Mouse (Mus musculus) heart, adult 2 months (tissue): ENCODE results near the gene Igf2bp3. TPM values are rescaled to one million over a fixed set of nuclear protein-coding genes. Genes with fewer than 3 reads are reported as not detected.

ENCODE experiments used
- DNase-seq, 2 experiments: peaks; one replicate each; pipeline ENCODE4 v3.0.0; 2021
- H3K27ac ChIP-seq: fragments of 200-600 bp; 2 replicates; pipeline ENCODE4 v1.8.1; 2022
- H3K27me3 ChIP-seq: fragments of 200-500 bp; 2 replicates; pipeline ENCODE4 v1.6.1; 2012; ENCODE audit warnings: mild to moderate bottlenecking, low read length, inconsistent platforms, mixed read lengths; ENCODE audit not compliant: control insufficient read depth, insufficient read depth
- H3K36me3 ChIP-seq: fragments of 200-500 bp; 2 replicates; pipeline ENCODE4 v1.6.1; 2012; ENCODE audit warnings: low read length, inconsistent platforms; ENCODE audit not compliant: control insufficient read depth, insufficient read depth
- H3K4me1 ChIP-seq: fragments of 200-500 bp; 2 replicates; pipeline ENCODE4 v1.6.1; 2011; ENCODE audit warnings: low read length; ENCODE audit not compliant: control insufficient read depth, insufficient read depth
- H3K4me3 ChIP-seq: fragments of 200-600 bp; 2 replicates; pipeline ENCODE4 v1.8.1; 2022
- H3K79me2 ChIP-seq: fragments of 200-500 bp; replicated peaks from 2 replicates; pipeline ENCODE4 v1.6.1; 2012; ENCODE audit warnings: mild to moderate bottlenecking, inconsistent platforms, low read length, moderate library complexity, mixed read lengths; ENCODE audit not compliant: control insufficient read depth, insufficient read depth
- H3K9ac ChIP-seq: fragments of 200-500 bp; 2 replicates; pipeline ENCODE4 v1.6.1; 2012; ENCODE audit warnings: low read depth, mild to moderate bottlenecking, control low read depth, inconsistent platforms, low read length, mixed read lengths
- CTCF ChIP-seq: fragments of 200-600 bp; IDR thresholded peaks from 2 replicates; pipeline ENCODE4 v1.8.1; 2022; ENCODE audit warnings: antibody characterized with exemption, mild to moderate bottlenecking, moderate library complexity
- EP300 ChIP-seq: fragments of 200-500 bp; IDR thresholded peaks from 2 replicates; pipeline ENCODE4 v1.6.1; 2011; ENCODE audit warnings: low read depth, low read length, control low read depth; ENCODE audit not compliant: insufficient read depth
- POLR2A ChIP-seq: fragments of 200-500 bp; IDR thresholded peaks from 2 replicates; pipeline ENCODE4 v1.6.1; 2011; ENCODE audit warnings: mild to moderate bottlenecking, low read depth, low read length, control low read depth; ENCODE audit not compliant: insufficient read depth
- WGBS: fragments of 180-500 bp; shearing (Covaris S2); methylation state at CpG from one replicate; pipeline ENCODE4 v1.1.7; 2018; 5-methylcytosine and 5-hydroxymethylcytosine counted together
- intact Hi-C: fragments of 180-260 bp; cut with DNase I; formaldehyde crosslinking; loops from one replicate; pipeline ENCODE4 v1.15.1; 2025
- polyA plus RNA-seq: library from polyadenylated mRNA; depleted of rRNA; stranded (reverse); fragments of >200 nt; gene quantifications from 2 replicates; pipeline ENCODE4 v1.2.3, GENCODE M21; 2012
- total RNA-seq, 2 experiments: library from RNA; stranded (reverse); gene quantifications; 2 replicates each; pipeline ENCODE4 v1.2.3; 2021

Gene Igf2bp3
- total and polyA plus RNA-seq, 3 experiments, result not detected

DNA sequence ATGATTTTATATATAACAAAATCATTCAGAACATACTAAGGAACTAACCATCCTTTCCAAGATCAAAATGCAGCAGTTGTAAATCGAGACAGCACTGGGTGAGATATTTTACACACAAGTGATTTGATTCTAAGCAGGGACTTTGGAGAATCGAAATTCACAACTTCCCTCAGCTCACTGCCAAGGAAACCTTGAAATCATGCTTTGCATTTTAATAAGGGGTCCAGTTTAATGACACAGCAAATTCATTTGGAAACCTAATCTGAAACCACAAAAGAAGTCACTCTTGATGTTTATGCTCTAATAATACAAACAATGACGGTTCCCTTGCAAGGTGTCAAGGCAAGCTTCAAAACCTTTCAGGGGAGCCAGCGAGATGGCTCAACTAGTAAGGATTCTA is 47.4 kb downstream of the Igf2bp3 start:
- H3K4me1 ChIP-seq, result no peaks in the 10 kb centered on the region
- no peaks in the 10 kb centered on the region for H3K79me2 ChIP-seq
- no peak overlapping the region for H3K4me3 ChIP-seq
- H3K9ac ChIP-seq, result no peak overlapping the region
- 73% methylated on average over 4 of the region's 4 CpGs for WGBS
- no peaks in the 10 kb centered on the region for H3K36me3 ChIP-seq
- intact Hi-C loops, result no loop called here
- TF ChIP-seq CTCF (no peak), EP300 (no peak), POLR2A (no peak)
- no peaks in the 10 kb centered on the region for H3K27me3 ChIP-seq
- H3K27ac ChIP-seq, result no peak overlapping the region
- DNase-seq, result no peak

DNA sequence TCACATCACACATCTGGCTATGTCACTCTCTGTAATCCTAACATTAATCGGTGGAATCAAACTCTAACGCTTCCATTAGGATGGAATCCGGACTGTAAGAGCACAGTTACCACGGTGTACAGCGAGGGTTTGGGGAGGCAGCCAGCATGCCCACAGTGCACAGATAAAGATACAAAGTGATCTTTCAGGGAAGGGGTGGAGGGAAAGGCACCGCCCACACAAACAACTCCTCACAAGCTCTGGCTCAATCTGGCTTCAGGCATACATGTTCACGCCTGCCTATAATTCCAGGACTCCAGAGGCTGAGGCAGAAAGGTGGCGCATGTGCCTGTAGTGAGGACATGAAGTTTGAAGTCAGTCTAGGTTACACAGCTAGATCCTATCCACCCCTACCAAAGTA is 48.4 kb downstream of the Igf2bp3 start:
- TF ChIP-seq EP300, result no peak
- no peak for TF ChIP-seq CTCF
- TF ChIP-seq POLR2A, result no peak
- no peaks in the 10 kb centered on the region for H3K27me3 ChIP-seq
- no peaks in the 10 kb centered on the region for H3K36me3 ChIP-seq
- WGBS, result 72% methylated on average over 8 of the region's 8 CpGs
- no peak overlapping the region for H3K4me3 ChIP-seq
- no peak overlapping the region for H3K9ac ChIP-seq
- no peaks in the 10 kb centered on the region for H3K79me2 ChIP-seq
- intact Hi-C loops, result no loop called here
- H3K4me1 ChIP-seq, result no peaks in the 10 kb centered on the region
- H3K27ac ChIP-seq, result no peak overlapping the region
- DNase-seq, result no peak

DNA sequence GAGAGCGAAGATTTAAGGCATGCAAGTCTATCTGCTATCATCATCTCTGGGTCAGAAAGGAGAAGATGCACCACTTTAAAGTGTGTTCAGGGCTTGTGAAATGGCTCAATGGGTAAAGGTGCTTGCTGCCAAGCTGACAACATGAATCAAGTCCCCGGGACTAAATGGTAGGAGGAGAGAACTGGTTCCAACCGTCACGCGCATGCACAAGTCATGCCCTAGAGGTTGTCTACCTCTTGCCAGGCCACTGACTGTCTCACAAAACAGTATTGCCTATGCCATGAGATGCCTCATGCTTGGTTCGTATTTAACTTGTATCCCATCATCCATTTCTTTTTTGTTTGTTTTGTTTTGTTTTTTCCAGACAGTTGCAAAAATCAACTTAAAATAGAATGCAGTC is 48.9 kb downstream of the Igf2bp3 start:
- no peak overlapping the region for H3K27ac ChIP-seq
- intact Hi-C loops, result no loop called here
- TF ChIP-seq POLR2A (no peak), CTCF (no peak), EP300 (no peak)
- H3K4me1 ChIP-seq, result no peaks in the 10 kb centered on the region
- WGBS, result 90% methylated on average over 6 of the region's 6 CpGs
- no peaks in the 10 kb centered on the region for H3K27me3 ChIP-seq
- no peak overlapping the region for H3K4me3 ChIP-seq
- H3K79me2 ChIP-seq, result no peaks in the 10 kb centered on the region
- H3K9ac ChIP-seq, result no peak overlapping the region
- H3K36me3 ChIP-seq, result no peaks in the 10 kb centered on the region
- no peak for DNase-seq

DNA sequence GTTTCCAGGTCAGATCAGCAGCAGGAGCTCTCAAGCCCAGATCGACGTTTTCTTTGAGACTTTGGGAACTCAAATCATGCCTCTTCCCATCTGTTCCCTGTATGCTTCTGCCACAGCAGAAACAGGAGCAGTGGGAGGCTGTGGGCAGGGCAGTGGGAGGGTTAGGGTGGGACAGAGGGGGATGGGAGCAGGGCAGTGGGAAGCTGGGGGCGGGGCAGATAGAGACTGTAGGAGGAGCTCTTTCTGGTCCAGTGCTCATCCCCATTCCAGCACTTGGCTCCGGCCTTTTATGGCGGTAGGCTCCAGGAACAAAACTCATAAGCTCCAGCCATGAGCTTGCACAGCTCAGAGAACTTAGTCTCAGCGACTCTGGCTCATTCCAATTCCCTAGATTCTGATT is 49.7 kb downstream of the Igf2bp3 start:
- Histone ChIP-seq H3K4me3 (no peak overlapping the region), H3K79me2 (no peaks in the 10 kb centered on the region), H3K9ac (no peak overlapping the region), H3K27me3 (no peaks in the 10 kb centered on the region), H3K27ac (no peak overlapping the region), H3K36me3 (no peaks in the 10 kb centered on the region), H3K4me1 (no peaks in the 10 kb centered on the region)
- no peak for DNase-seq
- TF ChIP-seq POLR2A (no peak), CTCF (no peak), EP300 (no peak)
- intact Hi-C loops, result no loop called here
- 69% methylated on average over 6 of the region's 6 CpGs for WGBS

DNA sequence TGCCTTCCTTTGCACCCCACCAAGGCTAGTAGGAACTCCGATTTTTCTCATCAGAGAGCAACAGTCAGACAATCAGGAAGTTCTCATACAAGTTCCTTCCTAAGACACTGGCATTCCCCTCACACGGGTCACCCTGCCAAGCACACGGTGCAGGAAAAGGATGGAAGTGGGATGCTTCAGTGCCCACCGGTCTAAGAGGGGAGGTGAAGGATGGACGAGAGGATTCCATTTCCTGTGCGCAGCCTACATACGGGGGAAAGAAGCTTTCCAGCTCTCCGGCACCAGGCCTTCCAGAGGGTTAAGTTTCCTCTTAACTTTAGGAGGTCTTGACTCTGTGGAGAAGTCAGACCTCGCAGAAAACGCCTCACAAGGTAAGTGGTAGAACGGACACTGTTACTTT is 50.1 kb downstream of the Igf2bp3 start:
- H3K36me3 ChIP-seq, result no peaks in the 10 kb centered on the region
- no peak overlapping the region for H3K9ac ChIP-seq
- no peak for DNase-seq
- H3K4me1 ChIP-seq, result no peaks in the 10 kb centered on the region
- H3K27me3 ChIP-seq, result no peaks in the 10 kb centered on the region
- H3K27ac ChIP-seq, result no peak overlapping the region
- H3K79me2 ChIP-seq, result no peaks in the 10 kb centered on the region
- intact Hi-C loops, result no loop called here
- 59% methylated on average over 11 of the region's 11 CpGs for WGBS
- H3K4me3 ChIP-seq, result no peak overlapping the region
- TF ChIP-seq CTCF (no peak), POLR2A (no peak), EP300 (no peak)

DNA sequence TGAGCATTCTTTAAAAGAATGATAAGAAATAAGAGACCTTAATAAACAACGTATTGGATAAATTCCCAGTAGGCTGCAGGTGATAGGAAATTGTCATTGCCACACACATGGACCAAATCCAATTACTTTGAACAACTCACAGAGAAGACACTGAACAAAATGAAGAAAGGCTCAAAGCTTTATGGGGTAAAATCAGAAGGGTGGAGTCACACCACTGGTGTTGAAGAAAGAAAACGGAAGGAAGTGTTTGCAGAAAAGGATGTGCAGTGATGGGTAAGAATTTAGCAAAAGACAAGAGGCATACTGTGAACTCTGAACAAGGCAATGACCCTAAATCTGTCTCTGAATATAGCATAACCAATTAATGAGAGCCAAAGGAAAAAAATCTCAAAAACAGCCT is 54.8 kb downstream of the Igf2bp3 start:
- DNase-seq, result no peak
- intact Hi-C loops, result no loop called here
- Histone ChIP-seq H3K4me3 (no peak overlapping the region), H3K36me3 (no peaks in the 10 kb centered on the region), H3K9ac (no peak overlapping the region), H3K27ac (no peak overlapping the region), H3K79me2 (no peaks in the 10 kb centered on the region), H3K27me3 (no peaks in the 10 kb centered on the region), H3K4me1 (no peaks in the 10 kb centered on the region)
- WGBS, result 43% methylated on average over 2 of the region's 2 CpGs
- TF ChIP-seq CTCF, result no peak
- no peak for TF ChIP-seq POLR2A

DNA sequence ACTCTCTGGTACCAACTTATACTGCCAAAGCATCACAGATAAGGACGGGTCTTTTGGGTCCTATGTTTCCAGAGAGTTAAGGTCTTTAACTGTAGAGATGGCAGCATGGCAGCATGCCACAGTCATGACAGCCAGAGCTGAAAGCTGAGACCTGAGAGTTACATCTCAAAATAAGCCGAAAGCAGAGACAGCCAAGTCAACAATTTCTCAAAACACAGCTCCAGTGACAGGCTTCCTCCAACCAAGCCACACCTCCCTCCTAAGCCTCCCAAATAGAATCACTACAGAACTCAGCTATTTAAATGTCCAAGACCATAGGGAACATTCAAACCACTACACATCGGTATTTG is 58.0 kb downstream of the Igf2bp3 start:
- Histone ChIP-seq H3K9ac (no peak overlapping the region), H3K4me3 (no peak overlapping the region), H3K79me2 (no peaks in the 10 kb centered on the region), H3K27me3 (no peaks in the 10 kb centered on the region), H3K36me3 (no peaks in the 10 kb centered on the region), H3K4me1 (no peaks in the 10 kb centered on the region), H3K27ac (no peak overlapping the region)
- intact Hi-C loops, result no loop called here
- no peak for DNase-seq
- no peak for TF ChIP-seq CTCF
- no peak for TF ChIP-seq POLR2A
- no peak for TF ChIP-seq EP300
- WGBS, result 59% methylated on average over 3 of the region's 3 CpGs
